Mouse (Mus musculus): ENCODE data around the gene Ccdc85a.

DNA sequence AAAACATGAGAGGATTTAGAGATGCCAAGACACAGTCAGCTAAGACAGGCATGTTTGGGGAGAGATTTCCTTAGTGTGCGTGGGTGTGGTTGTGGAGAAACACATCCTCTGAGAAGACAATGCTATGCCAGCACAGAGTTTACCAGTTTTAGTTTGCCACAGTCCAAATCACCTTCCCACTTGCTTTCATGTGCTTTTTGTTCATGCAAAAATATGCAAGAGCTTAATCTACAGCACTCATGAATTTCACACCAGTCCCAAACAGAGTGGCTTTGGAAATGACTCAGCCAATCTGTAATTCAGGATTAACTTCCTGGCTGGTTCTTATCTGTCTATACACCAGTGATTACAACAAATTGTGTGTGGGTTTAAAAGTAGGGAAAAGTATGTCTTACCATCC, 11.7 kb downstream of the Ccdc85a start:
- TF ChIP-seq EP300 (optimal IDR thresholded peaks at IDR 0.05) (no peak), CTCF (IDR thresholded peaks at IDR 0.05; ENCODE audit: low read depth) (no peak)
